Mouse (Mus musculus) cortical plate, adult 2 months (tissue): ENCODE measurements around the gene Ang.

Experiments used
- CTCF ChIP-seq: fragments of 200-500 bp; IDR thresholded peaks from 2 replicates; pipeline ENCODE4 v1.5.1; 2011; ENCODE audit warnings: mild to moderate bottlenecking, control low read depth, low read length; ENCODE audit not compliant: insufficient read depth; ENCODE audit errors: extremely low read depth
- POLR2A ChIP-seq: fragments of 200-500 bp; IDR thresholded peaks from 2 replicates; pipeline ENCODE4 v1.6.1; 2011; ENCODE audit warnings: mild to moderate bottlenecking, low read length, control low read depth; ENCODE audit not compliant: insufficient read depth; ENCODE audit errors: extremely low read depth

GRCm38 (mm10) chr14:51088166-51088969 is 2.6 kb upstream of the Ang start:
- TF ChIP-seq CTCF (no peak), POLR2A (no peak)
